Mouse (Mus musculus) retina, postnatal 1 day (tissue): ENCODE data around the gene Olfr609.
"Not testable (repeated sequence)": the region's sequence is repeated elsewhere in the genome, so short reads cannot be mapped to it uniquely, and the experiment has no call there.

Experiments used
- DNase-seq: peaks from one replicate; pipeline ENCODE4 v3.0.0-alpha.2; 2012

The Olfr609 gene

DNA sequence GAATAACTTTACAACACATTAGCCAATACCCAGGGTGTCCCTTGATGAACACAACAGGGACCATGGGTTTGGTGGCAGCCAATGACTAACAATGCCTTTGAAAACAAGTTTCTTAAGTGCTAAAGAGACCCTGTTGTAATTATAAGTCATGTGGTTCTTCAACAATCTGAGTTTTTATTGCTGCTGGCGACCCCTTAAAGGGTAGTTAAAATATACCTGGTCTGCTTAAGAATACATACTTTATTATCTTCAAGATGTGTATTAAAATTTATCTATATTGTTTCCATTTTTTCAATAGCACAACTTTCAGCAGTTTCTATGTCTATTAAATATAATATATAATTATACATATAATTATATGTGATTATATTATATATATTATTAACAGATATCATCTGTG is at the start of gene Olfr609:
Gene Olfr609 (minus strand): TSS at position 101 of the 400 bp plus-strand sequence.
- DNase-seq, result no peak

DNA sequence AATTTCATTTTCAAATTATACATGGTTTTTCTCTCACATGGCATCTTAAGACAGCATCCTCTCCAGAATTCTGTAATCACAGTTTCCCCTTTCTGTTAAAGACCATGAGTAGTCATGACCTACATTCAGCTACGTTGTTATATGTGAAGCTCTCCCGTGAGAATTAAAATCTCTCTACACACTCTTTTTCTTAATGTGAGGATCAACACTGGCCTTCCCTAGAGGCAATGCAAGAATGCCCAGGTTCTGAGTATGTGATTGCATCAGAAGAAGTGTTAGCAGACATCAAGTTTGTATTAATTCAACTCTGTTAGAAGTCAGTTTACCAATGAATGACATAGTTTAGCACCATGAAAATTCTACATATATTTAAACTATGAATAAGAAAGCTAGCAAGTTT is 44.8 kb upstream of the Olfr609 start, which contains the start of gene Olfr612:
Gene Olfr612 (minus strand): TSS at position 101 of the 400 bp plus-strand sequence.
- DNase-seq, result not testable (repeated sequence)

DNA sequence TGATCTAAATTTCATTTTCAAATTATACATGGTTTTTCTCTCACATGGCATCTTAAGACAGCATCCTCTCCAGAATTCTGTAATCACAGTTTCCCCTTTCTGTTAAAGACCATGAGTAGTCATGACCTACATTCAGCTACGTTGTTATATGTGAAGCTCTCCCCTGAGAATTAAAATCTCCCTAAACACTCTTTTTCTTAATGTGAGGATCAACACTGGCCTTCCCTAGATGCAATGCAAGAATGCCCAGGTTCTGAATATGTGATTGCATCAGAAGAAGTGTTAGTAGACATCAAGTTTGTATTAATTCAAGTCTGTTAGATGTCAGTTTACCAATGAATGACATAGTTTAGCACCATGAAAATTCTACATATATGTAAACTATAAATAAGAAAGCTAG is 22.9 kb upstream of the Olfr609 start, which contains the start of gene Olfr611:
Gene Olfr611 (minus strand): TSS at position 101 of the 400 bp plus-strand sequence.
- DNase-seq, result not testable (repeated sequence)

DNA sequence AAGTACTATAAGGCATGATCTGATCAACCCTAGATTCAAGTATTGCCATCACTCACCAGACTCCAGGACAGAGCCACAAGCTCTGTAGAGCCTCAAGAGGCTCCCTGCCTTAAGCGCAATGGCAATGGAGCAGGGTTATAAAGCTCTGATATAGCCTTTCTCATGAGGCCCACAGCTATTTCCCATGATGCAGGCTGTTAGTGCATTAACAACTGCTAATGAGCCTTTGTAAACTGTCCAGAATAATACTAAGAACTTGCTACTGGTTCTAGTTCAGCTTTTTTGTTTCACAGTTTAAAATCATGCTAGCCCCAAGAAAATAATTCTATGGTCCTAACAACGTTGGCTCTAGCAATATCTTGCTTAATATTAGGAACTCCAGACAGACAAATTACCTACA is 14.2 kb upstream of the Olfr609 start, which contains the start of gene Olfr610:
Gene Olfr610 (minus strand): TSS at position 101 of the 400 bp plus-strand sequence.
- DNase-seq, result no peak

DNA sequence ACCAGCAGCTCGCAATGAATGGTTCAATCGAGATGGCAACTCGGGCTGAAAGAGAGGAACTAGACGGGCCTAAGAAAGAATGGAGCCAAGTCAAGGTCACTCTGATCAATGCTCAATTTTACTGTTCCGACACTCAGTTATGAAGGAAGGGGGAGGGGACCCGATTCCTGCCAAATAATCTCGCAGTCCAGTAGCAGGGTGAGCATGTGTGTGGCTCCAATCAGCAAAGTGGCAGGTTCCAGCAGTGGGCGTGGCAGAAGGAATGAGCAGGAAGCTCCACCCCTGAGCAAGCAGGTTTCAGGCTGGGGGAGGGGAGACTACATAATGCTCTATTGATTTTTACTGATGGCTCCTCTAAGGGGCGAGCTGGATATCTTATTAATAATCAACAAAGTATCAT is 20.8 kb downstream of the Olfr609 start:
- not testable (repeated sequence) for DNase-seq

- DNase-seq, result no peak
Observed at GRCm38 (mm10) chr7:103469577-103469976, 28.3 kb downstream of the Olfr609 start, which contains the start of gene Olfr608. Gene Olfr608, plus strand, starts transcription at chr7:103469877.

GRCm38 (mm10) chr7:103460590-103460989 is 37.3 kb downstream of the Olfr609 start:
- DNase-seq, result no peak

- no peak for DNase-seq
Observed at GRCm38 (mm10) chr7:103448746-103449145, 49.1 kb downstream of the Olfr609 start, which contains the start of gene Olfr606. Gene Olfr606, plus strand, starts transcription at chr7:103449046.

DNA sequence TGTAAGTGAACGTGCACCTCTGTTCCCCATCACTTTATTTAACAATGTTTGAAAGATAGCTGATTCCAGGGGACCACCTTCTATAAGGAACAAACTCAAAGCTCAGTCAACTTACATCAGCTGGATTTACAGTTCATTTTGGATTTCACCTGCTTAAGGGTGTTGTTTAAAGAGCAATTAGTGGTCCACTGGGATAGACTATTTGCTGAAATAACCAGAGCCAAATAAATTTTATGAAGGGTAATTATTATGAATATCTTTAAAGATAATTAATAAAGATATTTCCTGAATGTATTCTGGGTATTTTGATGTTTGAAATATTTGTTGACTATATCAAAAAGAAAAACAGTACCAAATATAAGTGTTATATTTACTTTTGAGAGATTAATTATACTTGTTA is 52.5 kb downstream of the Olfr609 start, which contains the start of gene Olfr605:
Gene Olfr605 (minus strand): TSS at position 101 of the 400 bp plus-strand sequence.
- no peak for DNase-seq
